In genomic region chr8:105860143-105860981, GRCm38 (mm10) we compare ENCODE assay signal across 8 mouse cellular contexts. TPM values are rescaled to one million over a fixed set of nuclear protein-coding genes. Genes with fewer than 3 reads are reported as not detected.
DNase-seq lines count a peak whose midpoint lies in the region; ATAC-seq lines count a peak whose summit lies in the region.

Gene Nutf2, plus strand, starts transcription at chr8:105860580.

- H3K36me3 ChIP-seq in intestine, embryonic 14.5 days (ENCODE audit: control insufficient read depth, insufficient read depth, low read length): peaks cover 24% of the 10 kb centered on the region; the same call in 1 of the 2 replicates

- peak within 1 kb of the TSS; percentile 80 for H3K4me2 ChIP-seq in intestine, embryonic 14.5 days (ENCODE audit: low read length)

- peak within 1 kb of the TSS; percentile 93 for H3K9ac ChIP-seq in intestine, embryonic 14.5 days (ENCODE audit: low read length)

- H3K27me3 ChIP-seq in intestine, embryonic 14.5 days (replicated peaks; ENCODE audit: control insufficient read depth, insufficient read depth, low read length): no peaks in the 10 kb centered on the region

- no peaks in the 10 kb centered on the region for H3K9me3 ChIP-seq in intestine, embryonic 14.5 days (ENCODE audit: control insufficient read depth, low read length)

- under 1% methylated on average over 51 of the region's 59 CpGs for WGBS in intestine, embryonic 14.5 days

- H3K4me1 ChIP-seq in intestine, embryonic 14.5 days (replicated peaks; ENCODE audit: control insufficient read depth, insufficient read depth, low read length): peaks cover 35% of the 10 kb centered on the region

- H3K4me3 ChIP-seq in intestine, embryonic 14.5 days (ENCODE audit: low read depth, low read length): peak within 1 kb of the TSS; percentile 72

- H3K27ac ChIP-seq in intestine, embryonic 14.5 days (ENCODE audit: low read depth): peak within 1 kb of the TSS; percentile 83

- DNase-seq in adrenal gland, adult 18-20 months (ENCODE audit: low spot score in 2 of 2): peak; percentile 81 to 85
- peak; percentile 99 for DNase-seq in embryo, embryonic 11 days
- peak; percentile 99 for DNase-seq in gastrocnemius, postnatal 25 days
- DNase-seq in intestine, embryonic 14.5 days (ENCODE audit: low spot score): peak; percentile 94
- peak; percentile 94 to 97 for DNase-seq in left cerebral cortex, postnatal 14 days (ENCODE audit: low spot score in 2 of 2)
- DNase-seq in mesoderm, embryonic 11.5 days (ENCODE audit: low read depth, low spot score): peak; percentile 99
- DNase-seq in right cerebral cortex, postnatal 36 days (ENCODE audit: low spot score in 2 of 2): peak; percentile 93 to 95
- peak; percentile 99 for DNase-seq in yolk sac, embryonic 10.5 days (ENCODE audit: low spot score)

- peak; percentile 98 for ATAC-seq in intestine, embryonic 14.5 days (replicated peaks; ENCODE audit: low FRiP score, low TSS enrichment, low read depth)

- intact Hi-C loops in left cerebral cortex, postnatal 14 days (cut with DNase I): no loop called here

RNA-seq across cellular contexts. Expression of gene Nutf2, which starts in this region (rescaled TPM):
- 10 to 100 TPM; 43.9 to 46.2 TPM for total RNA-seq in adrenal gland, adult 18-20 months (2021)
- 10 to 100 TPM; 47.7 to 79.5 TPM for total RNA-seq in gastrocnemius, postnatal 25 days (2021)
- 302 and 316 TPM in 2 replicates for polyA plus RNA-seq in intestine, embryonic 14.5 days (2014; fragmentation: Nextera tagmentation; extraction: Ambion mirVana)
- 10 to 100 TPM; 33.4 to 35.9 TPM for total RNA-seq in left cerebral cortex, postnatal 14 days (2021)

Comparison
In these comparisons a context has a peak if more than half of its experiments do, and no peak if none do; other contexts are left out.
1. Peak in every context shown above with its lines: DNase-seq, ATAC-seq, H3K4me3 ChIP-seq and H3K27ac ChIP-seq.